In genomic region chr11:111054252-111054651, GRCm38 (mm10) we compare ENCODE assay signal across 22 mouse cellular contexts.
"Had no signal": no experiment of that assay in that cellular context is flagged by ENCODE, and none has a peak within 500 bp of the region (broad histone marks: within the 10 kb centered on the region; RNA-seq: fewer than 3 reads in every experiment).

No protein-coding gene starts in this region.

- H3K4me2 ChIP-seq: limb, embryonic 12.5 days; limb, embryonic 15.5 days; liver, embryonic 11.5 days; lung, embryonic 15.5 days; neural tube, embryonic 12.5 days; neural tube, embryonic 15.5 days had no signal

- H3K4me1 ChIP-seq: limb, embryonic 12.5 days; limb, embryonic 15.5 days; lung, embryonic 15.5 days; neural tube, embryonic 12.5 days; neural tube, embryonic 15.5 days had no signal

- H3K27me3 ChIP-seq: limb, embryonic 12.5 days; limb, embryonic 15.5 days; lung, embryonic 15.5 days; neural tube, embryonic 12.5 days; neural tube, embryonic 15.5 days had no signal

- H3K4me3 ChIP-seq: limb, embryonic 12.5 days; limb, embryonic 15.5 days; lung, embryonic 15.5 days; neural tube, embryonic 12.5 days; neural tube, embryonic 15.5 days had no signal

- H3K27ac ChIP-seq: limb, embryonic 12.5 days; limb, embryonic 15.5 days; liver, embryonic 14.5 days; lung, embryonic 15.5 days; neural tube, embryonic 12.5 days; neural tube, embryonic 15.5 days; stomach, postnatal 0 days had no signal

- DNase-seq: kidney, adult 18-20 months; kidney, postnatal 10 days; kidney, postnatal 36 days; left cerebral cortex, postnatal 4 days; liver, postnatal 0 days; lung, postnatal 36 days; midbrain, embryonic 14.5 days; right cerebral cortex, adult 18-20 months; right cerebral cortex, postnatal 14 days; right cerebral cortex, postnatal 4 days; thymus, adult 2 months; thymus, postnatal 14 days; thymus, postnatal 4 days had no signal

- H3K9ac ChIP-seq: limb, embryonic 12.5 days; limb, embryonic 15.5 days; liver, embryonic 14.5 days; liver, postnatal 0 days; lung, embryonic 15.5 days; neural tube, embryonic 12.5 days; neural tube, embryonic 15.5 days had no signal

- ATAC-seq: intestine, embryonic 16.5 days; liver, postnatal 0 days had no signal

- H3K9me3 ChIP-seq: limb, embryonic 12.5 days; limb, embryonic 15.5 days; lung, embryonic 15.5 days; neural tube, embryonic 12.5 days; neural tube, embryonic 15.5 days had no signal

- H3K36me3 ChIP-seq: limb, embryonic 12.5 days; limb, embryonic 15.5 days; lung, embryonic 15.5 days; neural tube, embryonic 12.5 days; neural tube, embryonic 15.5 days had no signal
